Mouse (Mus musculus) MEL (cell line): ENCODE data around the gene Phf20. TPM values are rescaled to one million over a fixed set of nuclear protein-coding genes. Genes with fewer than 3 reads are reported as not detected.
A peak's percentile ranks its signal among the peaks of the same experiment; 100 is the strongest.

ENCODE experiments used
- DNase-seq: peaks from one replicate; pipeline ENCODE4 v3.0.0; 2011; ENCODE audit warnings: low read depth, low spot score
- H3K27ac ChIP-seq: 2 replicates; pipeline ENCODE4 v1.5.1; 2012; ENCODE audit warnings: low read depth, mild to moderate bottlenecking, control low read depth, low read length, moderate library complexity; ENCODE audit not compliant: control insufficient read depth
- H3K27me3 ChIP-seq, 2 experiments: fragments of 150-350 bp in 1 of 2; sonication (generic) in 1 of 2; 2 replicates each; pipeline ENCODE4 v1.6.1; 2012; ENCODE audit warnings: low read length in 2 of 2, mild to moderate bottlenecking in 2 of 2, improper control_type of control experiment in 1 of 2, moderate library complexity in 1 of 2; ENCODE audit not compliant: insufficient read depth in 2 of 2, control insufficient read depth in 1 of 2
- H3K36me3 ChIP-seq, 2 experiments: 2 replicates each; pipeline ENCODE4 v1.6.1; 2012 to 2014; ENCODE audit warnings: low read length in 2 of 2, improper control_type of control experiment in 1 of 2, inconsistent platforms in 1 of 2, mild to moderate bottlenecking in 1 of 2; ENCODE audit not compliant: insufficient read depth in 2 of 2, control insufficient read depth in 1 of 2
- H3K4me1 ChIP-seq, 2 experiments: fragments of 150-350 bp in 1 of 2; sonication (generic) in 1 of 2; 2 replicates each; pipeline ENCODE4 v1.6.1; 2012; ENCODE audit warnings: low read length in 2 of 2, improper control_type of control experiment in 1 of 2, mild to moderate bottlenecking in 1 of 2; ENCODE audit not compliant: insufficient read depth in 2 of 2, control insufficient read depth in 1 of 2
- H3K4me3 ChIP-seq, 2 experiments: fragments of 150-350 bp in 1 of 2; sonication (generic) in 1 of 2; 2 replicates each; pipeline ENCODE4 v1.5.1; 2012; ENCODE audit warnings: low read depth in 2 of 2, low read length in 2 of 2, mild to moderate bottlenecking in 2 of 2, moderate library complexity in 2 of 2, control low read depth in 1 of 2, improper control_type of control experiment in 1 of 2; ENCODE audit not compliant: control insufficient read depth in 1 of 2, insufficient read depth in 1 of 2
- H3K79me2 ChIP-seq: 2 replicates; pipeline ENCODE4 v1.6.1; 2012; ENCODE audit warnings: mild to moderate bottlenecking, low read length, moderate library complexity; ENCODE audit not compliant: control insufficient read depth, poor library complexity, insufficient read depth
- H3K9ac ChIP-seq: 2 replicates; pipeline ENCODE4 v1.6.1; 2012; ENCODE audit warnings: low read depth, mild to moderate bottlenecking, control low read depth, low read length, moderate library complexity; ENCODE audit not compliant: control insufficient read depth, poor library complexity, severe bottlenecking
- H3K9me3 ChIP-seq: fragments of 150-350 bp; sonication (generic); replicated peaks from 2 replicates; pipeline ENCODE4 v1.6.1; 2012; ENCODE audit warnings: mild to moderate bottlenecking, low read length, improper control_type of control experiment, moderate library complexity; ENCODE audit not compliant: insufficient read depth
- CHD2 ChIP-seq: IDR thresholded peaks from 2 replicates; pipeline ENCODE4 v1.6.1; 2011; ENCODE audit warnings: low read length, improper control_type of control experiment
- E2F4 ChIP-seq: IDR thresholded peaks from 2 replicates; pipeline ENCODE4 v1.6.1; 2011; ENCODE audit warnings: low read depth, low read length, improper control_type of control experiment, borderline replicate concordance
- ELF1 ChIP-seq: IDR thresholded peaks from 2 replicates; pipeline ENCODE4 v1.6.1; 2014; ENCODE audit warnings: low read depth, mild to moderate bottlenecking, inconsistent platforms, low read length, improper control_type of control experiment, moderate library complexity
- ETS1 ChIP-seq: IDR thresholded peaks from 2 replicates; pipeline ENCODE4 v1.6.1; 2012; ENCODE audit warnings: low read depth, mild to moderate bottlenecking, inconsistent platforms, low read length, improper control_type of control experiment, moderate library complexity
- GATA1 ChIP-seq: IDR thresholded peaks from 2 replicates; pipeline ENCODE4 v1.6.1; 2011; ENCODE audit warnings: low read depth, low read length, improper control_type of control experiment
- KAT2A ChIP-seq: conservative IDR thresholded peaks from 2 replicates; pipeline ENCODE4 v1.6.1; 2012; ENCODE audit warnings: low read depth, low read length, improper control_type of control experiment, inconsistent platforms
- MAX ChIP-seq: IDR thresholded peaks from 2 replicates; pipeline ENCODE4 v1.6.1; 2011; ENCODE audit warnings: low read length, improper control_type of control experiment
- MEF2A ChIP-seq: IDR thresholded peaks from 2 replicates; pipeline ENCODE4 v1.6.1; 2014; ENCODE audit warnings: low read depth, mild to moderate bottlenecking, inconsistent platforms, low read length, improper control_type of control experiment; ENCODE audit not compliant: poor library complexity, insufficient replicate concordance, severe bottlenecking; ENCODE audit errors: extremely low read depth
- MXI1 ChIP-seq: IDR thresholded peaks from 2 replicates; pipeline ENCODE4 v1.6.1; 2011; ENCODE audit warnings: mild to moderate bottlenecking, low read depth, low read length, improper control_type of control experiment
- MYC ChIP-seq: IDR thresholded peaks from 2 replicates; pipeline ENCODE4 v1.6.1; 2011; ENCODE audit warnings: low read depth, mild to moderate bottlenecking, low read length, improper control_type of control experiment, moderate library complexity
- NRF1 ChIP-seq: IDR thresholded peaks from 2 replicates; pipeline ENCODE4 v1.6.1; 2014; ENCODE audit warnings: low read depth, mild to moderate bottlenecking, inconsistent platforms, low read length, improper control_type of control experiment, moderate library complexity; ENCODE audit not compliant: poor library complexity, insufficient read depth, severe bottlenecking
- RCOR1 ChIP-seq: IDR thresholded peaks from 2 replicates; pipeline ENCODE4 v1.6.1; 2012; ENCODE audit warnings: low read depth, mild to moderate bottlenecking, inconsistent platforms, low read length, improper control_type of control experiment
- TBP ChIP-seq: IDR thresholded peaks from 2 replicates; pipeline ENCODE4 v1.8.0; 2011; ENCODE audit warnings: low read depth, low read length, improper control_type of control experiment
- TCF12 ChIP-seq: IDR thresholded peaks from 2 replicates; pipeline ENCODE4 v1.6.1; 2014; ENCODE audit warnings: low read depth, mild to moderate bottlenecking, inconsistent platforms, low read length, improper control_type of control experiment, moderate library complexity
- USF1 ChIP-seq: IDR thresholded peaks from 2 replicates; pipeline ENCODE4 v1.6.1; 2014; ENCODE audit warnings: low read depth, mild to moderate bottlenecking, inconsistent platforms, low read length, improper control_type of control experiment, moderate library complexity
- USF2 ChIP-seq, 2 experiments: IDR thresholded peaks; 2 replicates each; pipeline ENCODE4 v1.6.1; 2011 to 2012; ENCODE audit warnings: improper control_type of control experiment in 2 of 2, low read length in 2 of 2, borderline replicate concordance in 1 of 2, inconsistent platforms in 1 of 2, low read depth in 1 of 2, mild to moderate bottlenecking in 1 of 2; ENCODE audit not compliant: insufficient read depth in 1 of 2
- ZKSCAN1 ChIP-seq: IDR thresholded peaks from 2 replicates; pipeline ENCODE4 v1.6.1; 2012; ENCODE audit warnings: low read depth, mild to moderate bottlenecking, inconsistent platforms, low read length, improper control_type of control experiment, moderate library complexity
- ZMIZ1 ChIP-seq: IDR thresholded peaks from 2 replicates; pipeline ENCODE4 v1.6.1; 2012; ENCODE audit warnings: low read depth, mild to moderate bottlenecking, inconsistent platforms, low read length, improper control_type of control experiment, moderate library complexity
- polyA plus RNA-seq, 2 experiments: library from polyadenylated mRNA; stranded (reverse) in 1 of 2; unstranded in 1 of 2; fragments of >175 nt in 1 of 2; fragments of >200 nt in 1 of 2; gene quantifications; 2 replicates each; pipeline versions ENCODE4 v1.2.1 to v1.2.4; 2012; ENCODE audit warnings: low replicate concordance in 2 of 2, low read depth in 1 of 2; ENCODE audit not compliant: insufficient read length in 2 of 2, insufficient read depth in 1 of 2, missing spikeins in 1 of 2
- total RNA-seq: library from RNA; depleted of rRNA; stranded (reverse); fragments of 300-350 nt; gene quantifications from 2 replicates; pipeline ENCODE4 v1.2.3, GENCODE M21; 2012

The Phf20 gene
- total and polyA plus RNA-seq, 3 experiments = 11.7 to 16.9 TPM; not detected in 1

- H3K9ac ChIP-seq = no peak overlapping the region
- no peaks in the 10 kb centered on the region for H3K27me3 ChIP-seq
- H3K4me3 ChIP-seq = no peak overlapping the region
- no peaks in the 10 kb centered on the region for H3K36me3 ChIP-seq
- H3K27ac ChIP-seq = no peak overlapping the region
- H3K9me3 ChIP-seq = no peaks in the 10 kb centered on the region
- H3K79me2 ChIP-seq = no peaks in the 10 kb centered on the region
- TF ChIP-seq NRF1 = no peak
- no peak for TF ChIP-seq MXI1
- TF ChIP-seq USF1 = no peak
- TF ChIP-seq MEF2A = no peak
- TF ChIP-seq GATA1 = no peak
- TF ChIP-seq TCF12 = no peak
- no peak for TF ChIP-seq ZKSCAN1
- no peak for TF ChIP-seq KAT2A
- TF ChIP-seq ELF1 = no peak
- TF ChIP-seq RCOR1 = no peak
- H3K4me1 ChIP-seq = no peaks in the 10 kb centered on the region; a peak in 1 of 4 replicates
- peak; percentile 29 for DNase-seq
Measured at GRCm38 (mm10) chr2:156340078-156340477, 143.8 kb downstream of the Phf20 start.

DNA sequence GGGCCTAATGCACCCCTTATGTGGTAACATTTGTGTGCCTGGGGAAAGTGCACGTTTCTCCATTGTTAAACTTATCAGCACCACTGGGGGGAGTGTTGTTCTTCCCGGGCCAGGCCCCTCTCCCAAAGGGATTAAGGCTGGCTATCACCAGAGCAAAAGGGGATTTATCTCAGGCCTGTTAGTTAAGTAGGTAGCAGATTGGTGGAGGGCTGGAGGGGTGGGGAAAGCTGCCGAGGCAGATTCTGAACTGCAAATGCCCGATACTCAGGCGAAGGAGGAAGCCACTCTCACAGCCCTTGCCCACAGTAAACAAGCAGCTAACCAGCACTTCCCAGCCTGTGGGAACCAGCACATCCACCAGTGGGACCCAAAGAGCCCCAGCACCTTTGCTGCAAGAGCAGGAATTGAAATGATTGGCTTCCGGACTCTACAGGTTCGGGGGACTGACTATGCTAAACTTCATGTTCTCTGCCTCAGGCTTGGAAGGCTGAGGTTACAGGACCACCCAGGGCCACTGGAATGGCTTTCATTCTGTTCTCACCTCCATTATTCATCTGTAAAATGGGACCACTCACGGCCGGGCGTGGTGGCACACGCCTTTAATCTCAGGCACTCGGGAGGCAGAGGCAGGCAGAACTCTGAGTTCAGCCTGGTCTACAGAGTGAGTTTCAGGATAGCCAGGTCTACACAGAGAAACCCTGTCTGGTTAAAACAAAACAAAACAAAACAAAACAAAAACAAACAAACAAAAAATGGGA, 148.7 kb downstream of the Phf20 start:
- H3K9ac ChIP-seq = no peak overlapping the region
- no peaks in the 10 kb centered on the region; a peak in 1 of 4 replicates for H3K4me1 ChIP-seq
- no peak overlapping the region for H3K27ac ChIP-seq
- H3K4me3 ChIP-seq = no peak overlapping the region
- no peaks in the 10 kb centered on the region for H3K9me3 ChIP-seq
- TF ChIP-seq MAX = no peak
- no peak for TF ChIP-seq ZKSCAN1
- no peak for TF ChIP-seq ZMIZ1
- no peak for TF ChIP-seq USF2 (IDR thresholded peaks at IDR 0.05; ENCODE audit: borderline replicate concordance in 1 of 2, insufficient read depth in 1 of 2, low read depth in 1 of 2, low read length in 2 of 2)
- TF ChIP-seq CHD2 = no peak
- TF ChIP-seq ETS1 = no peak
- no peak for TF ChIP-seq TBP
- no peak for TF ChIP-seq ELF1
- no peak for TF ChIP-seq NRF1
- no peak for TF ChIP-seq MYC
- no peak for TF ChIP-seq MEF2A
- TF ChIP-seq E2F4 = no peak
- no peak for TF ChIP-seq TCF12
- TF ChIP-seq RCOR1 = no peak
- TF ChIP-seq USF1 = no peak
- no peaks in the 10 kb centered on the region for H3K79me2 ChIP-seq
- no peaks in the 10 kb centered on the region for H3K36me3 ChIP-seq
- DNase-seq = no peak
- no peaks in the 10 kb centered on the region for H3K27me3 ChIP-seq
